Mouse (Mus musculus): ENCODE results near the gene Slc20a1. TPM values are rescaled to one million over a fixed set of nuclear protein-coding genes. Genes with fewer than 3 reads are reported as not detected.

The Slc20a1 gene
- total RNA-seq, 2 experiments from 2014 or later, result 11.3 to 12.4 TPM

DNA sequence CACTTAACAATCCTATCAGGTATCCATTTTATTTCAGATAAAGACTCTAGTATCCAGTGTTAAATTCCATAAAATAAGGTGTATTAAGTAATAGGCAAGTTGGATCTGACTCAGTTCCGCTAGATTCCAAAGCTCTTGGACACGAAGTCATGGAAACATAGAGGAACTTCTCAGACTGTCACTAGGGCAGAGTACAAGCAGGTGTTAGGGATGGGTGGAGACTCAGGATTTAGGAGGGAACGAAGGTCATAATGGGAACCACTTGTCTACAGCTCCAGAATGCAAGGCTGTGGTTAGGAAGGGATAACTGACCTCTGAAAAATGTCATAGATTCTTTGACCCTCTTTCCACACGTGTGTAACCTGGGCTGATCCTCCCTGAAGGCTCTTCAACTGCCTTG is 25.6 kb downstream of the Slc20a1 start:
- DNase-seq (ENCODE audit: low spot score), result no peak
- intact Hi-C loops (cut with DNase I), result no loop called here

DNA sequence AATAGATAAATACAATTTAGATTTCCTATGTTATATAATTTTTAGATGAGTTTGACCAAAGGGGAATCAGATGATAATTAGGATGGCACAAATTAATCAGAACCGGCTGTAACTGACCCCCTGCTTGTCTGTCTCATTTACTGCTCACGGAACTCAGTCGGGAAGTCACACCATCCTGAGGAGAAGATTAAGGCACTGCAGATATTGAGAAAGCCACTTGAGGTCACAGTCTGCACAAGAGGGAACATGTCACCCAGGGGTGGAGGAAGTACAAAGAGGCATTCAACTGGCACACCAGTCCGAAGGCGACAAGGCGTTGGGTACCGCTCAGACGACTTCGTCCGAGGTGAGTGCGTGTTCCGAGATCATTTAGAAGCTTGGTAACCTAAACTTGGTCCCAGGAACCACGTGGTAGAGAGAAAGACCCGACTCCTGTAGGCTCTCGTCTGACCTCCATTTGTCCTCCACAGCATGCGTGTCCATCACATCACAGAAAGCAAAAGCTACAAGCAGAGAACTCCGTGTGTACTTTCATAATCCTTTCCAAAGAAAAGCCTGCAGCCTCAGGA is 26.8 kb downstream of the Slc20a1 start:
- intact Hi-C loops (cut with DNase I), result no loop called here
- no peak for DNase-seq (ENCODE audit: low spot score)

GRCm38 (mm10) chr2:129226296-129226851 is 27.8 kb downstream of the Slc20a1 start:
- no peak for DNase-seq (ENCODE audit: low spot score)
- intact Hi-C loops (cut with DNase I), result no loop called here

GRCm38 (mm10) chr2:129227011-129227529 is 28.5 kb downstream of the Slc20a1 start:
- intact Hi-C loops (cut with DNase I), result no loop called here

GRCm38 (mm10) chr2:129227709-129228108 is 29.1 kb downstream of the Slc20a1 start:
- intact Hi-C loops (cut with DNase I), result no loop called here
- no peak for DNase-seq (ENCODE audit: low spot score)

More at GRCm38 (mm10) chr2:129227011-129227529, 28.5 kb downstream of the Slc20a1 start:
- no peak for DNase-seq (ENCODE audit: low spot score)

DNA sequence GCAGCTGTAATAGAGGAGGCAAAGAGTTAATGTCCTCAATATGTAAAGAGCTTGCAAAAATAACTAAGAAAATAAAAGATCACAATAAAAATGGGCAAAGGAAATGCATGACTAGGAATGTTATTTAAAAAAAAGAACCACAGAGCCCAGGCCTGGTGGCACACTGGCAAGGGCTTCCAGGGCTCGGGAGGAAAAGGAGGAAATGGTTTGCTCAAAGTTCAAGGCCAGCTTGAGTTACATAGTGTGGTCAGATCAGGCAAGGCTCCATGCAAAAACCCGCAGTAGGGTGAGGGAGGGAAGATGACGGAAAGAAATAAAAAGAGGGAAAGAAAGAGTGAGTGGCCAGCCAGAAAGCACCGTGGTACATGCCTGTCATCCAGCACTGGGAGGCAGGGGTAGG is 30.0 kb downstream of the Slc20a1 start:
- intact Hi-C loops (cut with DNase I), result no loop called here
- DNase-seq (ENCODE audit: low spot score), result no peak

DNA sequence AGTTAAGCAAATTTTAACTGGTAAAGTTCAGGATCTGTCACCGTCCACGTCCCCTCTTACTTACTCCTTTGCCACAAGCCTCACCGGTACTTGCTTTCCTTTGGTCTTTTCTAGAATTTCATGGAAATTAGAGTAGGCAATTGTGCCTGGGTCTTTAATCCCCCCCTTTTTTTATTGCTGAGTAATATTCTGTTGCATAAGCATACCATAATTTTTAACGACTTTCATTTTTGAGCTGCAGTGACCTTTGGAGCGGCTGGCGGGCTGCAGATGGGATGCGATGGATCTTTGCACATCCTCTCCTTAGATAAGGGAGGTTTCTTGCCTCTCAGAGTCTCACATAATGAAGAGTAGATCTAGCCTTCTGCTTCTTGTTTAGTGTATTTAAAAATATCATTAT is 30.8 kb downstream of the Slc20a1 start:
- no peak for DNase-seq (ENCODE audit: low spot score)
- intact Hi-C loops (cut with DNase I), result no loop called here

DNA sequence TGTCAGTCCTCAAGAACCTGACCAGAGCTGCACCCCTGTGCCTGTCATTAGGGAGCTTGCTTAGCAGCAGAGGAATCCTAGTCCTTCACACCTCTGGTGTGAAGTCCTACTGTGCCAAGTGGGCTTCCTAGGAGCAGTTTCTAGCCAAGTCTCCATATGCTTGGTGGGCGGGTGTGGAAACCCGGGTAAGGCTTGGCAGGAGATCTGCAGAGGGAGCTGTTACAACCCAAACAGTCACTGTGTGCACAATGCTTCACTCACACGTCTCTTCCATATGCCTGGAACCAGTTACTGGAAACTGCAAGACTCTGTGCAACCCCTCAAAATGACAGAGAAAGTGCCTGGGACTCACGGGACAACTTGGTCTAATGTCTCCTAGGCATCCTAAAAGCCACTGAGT is 33.5 kb downstream of the Slc20a1 start:
- intact Hi-C loops (cut with DNase I), result no loop called here

DNA sequence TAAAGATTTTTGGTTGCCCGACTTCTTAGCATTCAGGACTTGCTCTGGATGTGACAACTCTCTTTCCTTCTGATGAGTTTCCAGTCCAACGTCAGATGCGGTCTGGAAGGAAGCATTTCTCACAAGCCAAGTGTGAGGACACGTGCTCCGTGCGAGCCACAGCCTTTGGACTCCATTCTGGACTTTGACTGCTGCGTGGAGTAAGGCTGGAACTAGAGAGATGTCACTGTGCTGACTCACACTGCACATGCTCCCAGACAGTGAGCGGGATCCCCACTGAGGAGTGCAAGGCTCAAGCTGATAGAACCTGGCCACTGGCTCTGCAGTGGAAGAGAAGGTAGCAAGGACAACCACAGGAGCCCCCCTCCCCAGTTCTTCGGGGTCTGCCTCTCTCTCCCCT is 33.9 kb downstream of the Slc20a1 start:
- DNase-seq (ENCODE audit: low spot score), result no peak
- intact Hi-C loops (cut with DNase I), result no loop called here

More for the DNA sequence above, 33.5 kb downstream of the Slc20a1 start:
- no peak for DNase-seq (ENCODE audit: low spot score)

DNA sequence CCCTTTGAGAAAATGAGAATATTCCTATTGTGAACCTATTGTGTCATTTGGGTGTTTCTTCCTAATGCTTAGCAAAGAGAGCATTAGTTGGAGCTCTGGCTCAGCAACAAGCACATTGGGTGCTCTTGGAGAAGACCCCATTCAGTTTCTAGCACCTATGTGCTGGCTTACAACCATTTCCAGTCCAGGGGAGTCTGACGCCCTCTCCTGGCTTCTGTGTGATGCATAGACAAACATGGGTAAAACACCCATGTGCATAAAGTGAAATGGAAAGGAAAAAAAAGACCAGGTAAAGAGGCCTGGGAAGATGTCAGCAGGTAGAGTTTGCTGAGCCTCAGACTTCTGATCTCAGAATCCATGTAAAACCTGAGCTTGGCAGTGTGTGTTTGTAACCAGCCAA is 34.7 kb downstream of the Slc20a1 start:
- intact Hi-C loops (cut with DNase I), result no loop called here
- no peak for DNase-seq (ENCODE audit: low spot score)

- no peak for DNase-seq (ENCODE audit: low spot score)
- intact Hi-C loops (cut with DNase I), result no loop called here
These were observed 35.4 kb downstream of the Slc20a1 start for GRCm38 (mm10) chr2:129233803-129234477.

- no peak for DNase-seq (ENCODE audit: low spot score)
- intact Hi-C loops (cut with DNase I), result no loop called here
These were observed 36.2 kb downstream of the Slc20a1 start for GRCm38 (mm10) chr2:129234731-129235130.

GRCm38 (mm10) chr2:129236526-129236925 is 38.0 kb downstream of the Slc20a1 start:
- intact Hi-C loops (cut with DNase I), result no loop called here
- no peak for DNase-seq (ENCODE audit: low spot score)

DNA sequence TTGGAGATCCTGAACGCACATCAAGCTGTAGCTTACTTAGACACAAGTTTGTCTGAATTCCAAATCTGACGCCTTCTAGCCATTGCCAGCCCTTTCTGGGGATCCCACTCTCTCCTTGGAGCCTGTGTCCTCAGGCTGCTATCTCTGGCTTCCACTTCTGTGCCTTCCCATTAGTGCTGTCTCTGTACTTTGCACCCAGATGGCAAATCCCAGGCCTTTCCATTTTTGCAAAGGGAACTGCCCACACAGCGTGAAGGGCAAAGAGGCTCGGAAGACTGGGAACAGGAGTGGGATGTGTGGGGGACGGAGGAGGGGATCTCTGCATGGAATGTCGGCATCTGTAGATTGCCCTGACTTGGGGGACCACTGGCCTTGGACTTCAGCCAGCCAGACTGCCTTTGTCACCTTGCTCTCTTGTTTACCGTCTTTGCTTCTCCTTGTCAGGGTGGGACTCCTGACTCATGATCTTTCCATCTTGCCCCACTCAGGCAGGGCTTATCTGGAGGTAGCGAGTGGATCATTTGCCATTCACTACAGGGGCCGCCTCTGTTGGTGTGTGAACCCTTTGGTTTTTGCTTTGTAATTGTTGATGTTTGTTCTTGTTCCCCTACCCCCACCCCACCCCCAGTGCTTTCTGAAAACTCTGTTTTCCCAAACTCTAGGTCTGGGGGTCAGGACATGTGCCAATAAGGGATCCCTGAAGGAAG is 42.3 kb downstream of the Slc20a1 start:
- no peak for DNase-seq (ENCODE audit: low spot score)
- intact Hi-C loops (cut with DNase I), result no loop called here

DNA sequence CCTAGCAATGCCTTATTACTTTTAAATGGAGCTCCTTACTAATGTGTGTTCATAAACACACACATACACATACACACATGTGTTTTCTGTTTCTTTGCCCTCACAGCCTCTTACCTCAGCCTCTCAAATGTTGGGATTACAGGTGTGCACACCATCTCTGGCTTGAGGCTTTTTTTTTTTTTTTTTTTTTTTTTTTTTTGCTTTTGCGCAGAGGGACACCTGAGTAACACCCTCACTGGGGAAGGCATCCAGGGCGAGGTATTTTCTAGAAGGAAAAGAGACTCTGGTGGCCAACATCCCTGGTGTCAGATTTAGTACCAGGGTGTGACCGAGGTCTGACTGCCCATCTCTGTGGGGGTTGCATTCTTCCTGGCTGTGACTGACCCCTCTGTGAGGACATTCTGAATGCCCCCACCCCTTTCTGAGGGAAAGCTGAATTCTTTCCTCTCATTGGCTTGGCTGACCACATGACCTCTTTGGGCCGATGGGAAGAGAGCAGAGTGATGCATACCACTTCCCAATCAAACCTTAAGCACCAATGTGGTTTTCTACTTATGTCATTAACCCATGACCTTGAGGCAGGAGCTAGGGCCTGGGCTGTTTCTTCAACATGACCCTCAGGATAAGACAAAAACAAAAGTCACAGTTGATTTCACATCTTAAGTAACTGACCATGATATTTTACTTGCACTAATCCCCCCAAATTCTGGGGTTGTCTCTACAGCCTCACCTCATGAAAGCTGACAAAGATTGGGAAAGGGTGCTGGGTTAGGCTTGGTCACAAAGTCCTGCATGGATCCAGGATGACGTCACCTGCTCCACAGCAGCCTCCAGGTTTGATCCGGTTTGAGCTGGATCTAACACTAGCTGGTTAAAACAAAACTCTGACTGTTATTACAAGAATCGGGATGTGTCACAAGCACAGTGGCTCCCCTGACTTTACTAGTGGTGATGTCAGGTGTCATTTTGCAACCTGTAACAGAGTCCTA is 43.6 kb downstream of the Slc20a1 start:
- intact Hi-C loops (cut with DNase I), result no loop called here

GRCm38 (mm10) chr2:129243005-129243404 is 44.4 kb downstream of the Slc20a1 start:
- intact Hi-C loops (cut with DNase I), result no loop called here
- no peak for DNase-seq (ENCODE audit: low spot score)

More for the DNA sequence above, 43.6 kb downstream of the Slc20a1 start:
- no peak for DNase-seq (ENCODE audit: low spot score)

DNA sequence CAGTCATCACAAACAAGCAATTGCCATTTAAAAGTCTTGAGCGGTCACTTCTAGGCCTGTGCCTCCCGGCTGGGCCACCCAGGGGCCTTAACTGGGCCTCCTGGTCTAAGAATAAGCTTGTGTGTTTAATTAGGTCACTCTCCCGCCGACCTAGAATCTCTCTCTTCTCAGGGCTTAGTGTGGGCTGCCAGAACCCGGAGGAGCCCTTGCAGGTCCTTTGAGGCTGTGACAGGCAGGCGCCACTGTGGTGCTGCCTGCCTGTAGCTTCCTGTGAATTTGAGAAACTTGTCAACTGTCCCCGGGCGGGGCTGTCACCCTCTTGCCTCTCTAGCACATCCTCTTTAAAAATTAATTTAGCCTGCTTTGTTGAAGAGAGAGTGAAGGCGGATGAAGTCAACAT is 45.2 kb downstream of the Slc20a1 start:
- intact Hi-C loops (cut with DNase I), result no loop called here
- DNase-seq (ENCODE audit: low spot score), result no peak

- no peak for DNase-seq (ENCODE audit: low spot score)
- intact Hi-C loops (cut with DNase I), result no loop called here
These were observed 46.0 kb downstream of the Slc20a1 start for GRCm38 (mm10) chr2:129244446-129245120.

DNA sequence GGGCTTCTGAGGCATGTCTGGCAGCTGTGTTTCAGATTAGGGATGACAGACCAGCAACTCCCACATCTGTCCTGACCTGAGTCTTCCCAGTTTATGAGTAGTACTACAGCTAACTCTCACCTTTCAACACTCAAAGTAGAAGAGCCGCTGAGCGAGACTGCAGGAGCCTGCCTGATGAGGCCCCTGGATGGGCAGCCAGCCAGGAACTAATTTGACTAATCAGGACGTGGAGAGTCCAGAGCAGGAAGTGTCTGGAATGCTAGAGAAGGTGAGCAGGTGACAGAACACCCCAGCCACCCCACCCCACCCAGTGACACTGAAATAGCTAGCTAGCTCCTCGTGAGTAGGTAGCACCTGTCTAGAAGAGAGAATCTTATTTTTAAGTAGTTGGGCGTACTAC is 47.1 kb downstream of the Slc20a1 start:
- DNase-seq (ENCODE audit: low spot score), result no peak
- intact Hi-C loops (cut with DNase I), result no loop called here
